Mouse (Mus musculus) thymus, postnatal 4 days (tissue): ENCODE data around the gene Gm29776.

Experiments used
- DNase-seq: peaks from one replicate; pipeline ENCODE4 v3.0.0; 2021

Gm29776 gene

DNA sequence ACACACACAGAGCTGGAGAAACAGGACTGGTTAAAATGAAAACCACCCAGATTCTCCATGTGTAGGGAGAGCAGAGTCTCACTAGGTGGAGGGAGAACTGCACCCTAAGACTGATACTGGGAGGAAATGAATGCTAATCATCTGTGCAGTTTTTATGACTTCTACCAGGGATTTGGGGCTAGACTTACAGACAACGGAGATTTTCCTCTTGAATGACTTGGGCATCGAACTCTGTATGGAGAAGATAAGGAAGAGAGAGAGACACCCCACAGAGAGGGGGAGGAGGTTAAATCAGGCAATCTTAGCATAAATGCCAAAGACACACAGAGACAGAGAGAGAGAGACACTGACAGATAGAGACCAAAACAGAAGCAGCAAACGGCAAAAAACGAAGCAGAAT is 50.7 kb downstream of the Gm29776 start:
- no peak for DNase-seq

DNA sequence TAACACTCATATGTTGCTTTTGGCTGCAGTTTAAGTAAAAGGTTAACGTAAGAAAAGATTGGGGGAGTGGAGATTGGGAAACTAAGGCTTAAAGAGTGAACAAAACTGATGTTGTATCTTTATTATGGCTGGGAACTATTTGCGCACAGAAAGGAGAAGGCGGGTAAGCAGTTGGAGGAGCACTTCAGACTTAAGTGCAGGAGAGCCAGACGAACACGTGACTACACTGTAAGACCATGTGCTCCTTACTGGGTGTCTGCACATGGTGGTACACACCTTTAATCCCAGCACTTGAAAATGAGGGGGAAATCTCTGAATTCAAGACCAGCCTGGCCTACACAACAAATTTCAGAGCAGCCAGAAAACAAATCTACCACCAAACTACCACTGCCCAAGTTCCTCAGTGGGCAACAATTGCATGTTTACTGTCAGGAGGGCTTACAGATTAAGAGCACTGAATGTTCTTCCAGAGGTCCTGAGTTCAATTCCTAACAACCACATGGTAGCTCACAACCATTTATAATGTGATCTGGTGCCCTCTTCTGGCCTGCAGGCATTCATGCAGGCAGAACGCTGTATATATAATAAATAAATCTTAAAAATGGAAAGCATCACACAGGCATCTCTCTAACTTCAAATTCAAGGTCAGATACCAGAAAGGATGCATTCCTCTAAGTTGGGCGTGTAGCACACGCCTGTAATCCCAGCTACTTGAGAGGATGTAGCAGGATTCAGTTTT is 51.6 kb downstream of the Gm29776 start:
- no peak for DNase-seq

DNA sequence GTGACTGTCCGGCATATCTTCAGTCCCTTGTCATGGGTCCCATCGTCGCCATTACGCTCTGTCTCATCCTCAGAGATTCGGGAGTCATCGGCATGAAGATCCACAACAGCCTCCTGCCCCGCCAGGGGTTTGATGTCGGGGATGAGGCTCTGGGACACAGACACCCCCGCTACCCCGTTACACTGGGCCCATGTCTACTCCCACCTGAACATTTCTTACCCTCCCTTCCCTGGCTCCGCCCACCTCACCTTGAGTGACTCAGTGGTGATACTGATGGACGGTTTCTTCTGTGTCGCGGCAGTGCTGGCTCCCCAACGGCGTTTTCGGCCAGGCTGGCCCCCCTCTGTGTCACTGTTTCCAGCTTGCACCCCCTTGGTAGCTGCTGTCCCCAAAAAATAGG is 52.2 kb downstream of the Gm29776 start:
- DNase-seq: no peak

DNA sequence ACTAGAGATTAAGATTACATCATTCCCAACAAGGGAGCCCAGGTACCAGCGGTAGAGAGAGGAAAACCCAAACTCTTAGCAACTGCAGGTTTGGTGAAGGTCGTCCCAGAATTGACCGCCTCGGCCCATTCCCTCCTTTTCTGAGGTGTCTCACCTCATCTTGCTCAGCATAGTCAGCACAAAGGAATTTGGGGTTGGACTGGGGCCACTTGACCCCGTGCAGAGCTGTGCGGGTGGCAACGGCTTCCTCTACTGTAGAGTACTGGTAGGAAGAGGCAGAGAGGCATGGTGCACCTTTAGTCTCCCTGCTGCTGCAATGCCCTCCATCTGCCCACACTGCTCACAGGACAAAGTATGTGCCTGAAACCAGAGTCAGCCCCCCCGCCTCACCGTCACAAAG is 54.3 kb downstream of the Gm29776 start:
- DNase-seq: no peak

DNA sequence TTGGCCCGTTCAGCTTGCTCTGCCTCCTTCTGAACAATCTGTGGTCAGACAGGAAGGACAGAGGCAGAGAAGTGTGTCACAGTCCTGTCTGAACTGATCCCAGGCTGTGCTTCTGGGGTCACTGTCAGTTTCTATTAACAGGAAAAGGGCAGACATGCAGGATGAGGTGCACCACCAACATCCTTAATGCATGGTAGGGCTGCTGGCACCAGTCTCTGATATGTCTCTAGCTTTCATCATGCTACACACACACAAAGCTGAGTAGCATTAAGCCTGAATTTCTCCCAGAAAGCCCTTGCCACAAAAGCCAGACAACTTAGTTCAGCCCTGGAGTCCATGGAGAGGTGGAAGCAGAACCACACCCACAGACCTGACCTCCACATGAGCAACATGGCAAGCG is 55.6 kb downstream of the Gm29776 start:
- no peak for DNase-seq
